Mouse (Mus musculus) liver, embryonic 12.5 days (tissue): ENCODE measurements at regions not wholly inside any gene's neighbourhood (a gene's known extent, or its start where the extent isn't known, plus 50 kb on each side); places are given as distances from the start of the nearest gene placed in this dataset.

ENCODE experiments used
- ATAC-seq: fragments of 200-750 bp; cut with Nextera tagmentation; 2 replicates; pipeline ENCODE4 v1.8.0; 2017; ENCODE audit warnings: moderate number of reproducible peaks, mild to moderate bottlenecking, moderate library complexity
- H3K27ac ChIP-seq: fragments of 300-500 bp; sonication (generic); 2 replicates; pipeline ENCODE4 v1.5.1; 2016; ENCODE audit warnings: mild to moderate bottlenecking
- H3K27me3 ChIP-seq: fragments of 300-500 bp; sonication (generic); replicated peaks from 2 replicates; pipeline ENCODE4 v1.6.1; 2016; ENCODE audit warnings: mild to moderate bottlenecking, moderate library complexity
- H3K36me3 ChIP-seq: fragments of 300-500 bp; sonication (generic); 2 replicates; pipeline ENCODE4 v1.6.1; 2016; ENCODE audit warnings: mild to moderate bottlenecking, moderate library complexity
- H3K4me1 ChIP-seq: fragments of 300-500 bp; sonication (generic); 2 replicates; pipeline ENCODE4 v1.6.1; 2016
- H3K4me2 ChIP-seq: fragments of 300-500 bp; sonication (generic); 2 replicates; pipeline ENCODE4 v1.6.1; 2016; ENCODE audit warnings: mild to moderate bottlenecking, moderate library complexity
- H3K4me3 ChIP-seq: fragments of 300-500 bp; sonication (generic); 2 replicates; pipeline ENCODE4 v1.5.1; 2016; ENCODE audit warnings: mild to moderate bottlenecking, moderate library complexity
- H3K9ac ChIP-seq: fragments of 300-500 bp; sonication (generic); 2 replicates; pipeline ENCODE4 v1.6.1; 2016; ENCODE audit warnings: mild to moderate bottlenecking, moderate library complexity
- H3K9me3 ChIP-seq: fragments of 300-500 bp; sonication (generic); replicated peaks from 2 replicates; pipeline ENCODE4 v1.6.1; 2016; ENCODE audit warnings: mild to moderate bottlenecking, moderate library complexity
- WGBS: fragments of 180-500 bp; shearing (Covaris S2); methylation state at CpG from one replicate; pipeline ENCODE4 v1.1.7; 2016; ENCODE audit not compliant: insufficient replicate concordance; 5-methylcytosine and 5-hydroxymethylcytosine counted together

GRCm38 (mm10) chr6:49893113-49893512 lies 70.6 kb downstream of the Npy start:
- 72% methylated on average over 7 of the region's 7 CpGs for WGBS
- Histone ChIP-seq H3K27ac (no peak overlapping the region), H3K4me1 (no peaks in the 10 kb centered on the region)

DNA sequence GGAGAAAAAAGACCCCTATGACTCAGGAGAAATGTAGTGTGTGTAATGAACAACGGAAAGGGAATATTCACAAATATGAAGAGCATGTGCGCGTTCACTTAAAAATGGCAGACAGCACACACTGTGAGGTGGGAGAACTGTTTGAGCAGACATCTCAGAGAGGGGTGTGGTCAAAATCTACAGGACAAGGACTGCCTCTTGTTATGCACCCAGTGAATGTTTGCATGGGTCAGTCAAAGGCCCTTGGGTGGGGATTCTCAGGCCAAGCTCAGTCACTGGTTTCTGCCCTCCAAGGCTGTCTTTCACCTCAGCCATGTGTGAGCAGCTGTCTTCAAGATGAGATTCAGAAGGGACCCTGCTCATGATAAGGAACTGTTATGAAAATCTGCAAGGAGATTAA lies 76.6 kb downstream of the Npy start:
- Histone ChIP-seq H3K9ac (no peak overlapping the region), H3K27me3 (no peaks in the 10 kb centered on the region), H3K36me3 (no peaks in the 10 kb centered on the region), H3K4me2 (no peak overlapping the region), H3K4me1 (no peaks in the 10 kb centered on the region), H3K27ac (no peak overlapping the region), H3K9me3 (peaks cover 11% of the 10 kb centered on the region; the same call in 1 of the 2 replicates), H3K4me3 (no peak overlapping the region)
- no peak for ATAC-seq
- 79% methylated on average over 3 of the region's 3 CpGs for WGBS

More at GRCm38 (mm10) chr6:49893113-49893512, 70.6 kb downstream of the Npy start:
- Histone ChIP-seq H3K4me3 (no peak overlapping the region), H3K4me2 (no peak overlapping the region), H3K9me3 (peaks cover 14% of the 10 kb centered on the region; the same call in 1 of the 2 replicates), H3K27me3 (no peaks in the 10 kb centered on the region), H3K9ac (no peak overlapping the region), H3K36me3 (no peaks in the 10 kb centered on the region)
- ATAC-seq = no peak

- ATAC-seq = no peak
- WGBS = 67% methylated on average over 6 of the region's 6 CpGs
These were observed 79.0 kb downstream of the Npy start for GRCm38 (mm10) chr6:49901512-49901911.

GRCm38 (mm10) chr6:49904001-49904400 lies 81.5 kb downstream of the Npy start:
- H3K4me2 ChIP-seq = no peak overlapping the region
- H3K9ac ChIP-seq = no peak overlapping the region
- no peak for ATAC-seq
- H3K9me3 ChIP-seq = no peaks in the 10 kb centered on the region
- WGBS = 58% methylated on average over 6 of the region's 6 CpGs
- no peak overlapping the region for H3K4me3 ChIP-seq
- H3K36me3 ChIP-seq = no peaks in the 10 kb centered on the region
- no peak overlapping the region for H3K27ac ChIP-seq
- H3K27me3 ChIP-seq = no peaks in the 10 kb centered on the region
- H3K4me1 ChIP-seq = no peaks in the 10 kb centered on the region

More at GRCm38 (mm10) chr6:49901512-49901911, 79.0 kb downstream of the Npy start:
- H3K27me3 ChIP-seq = no peaks in the 10 kb centered on the region
- no peak overlapping the region for H3K4me2 ChIP-seq
- no peak overlapping the region for H3K4me3 ChIP-seq
- no peak overlapping the region for H3K9ac ChIP-seq
- H3K9me3 ChIP-seq = no peaks in the 10 kb centered on the region
- H3K4me1 ChIP-seq = no peaks in the 10 kb centered on the region
- no peak overlapping the region for H3K27ac ChIP-seq
- H3K36me3 ChIP-seq = no peaks in the 10 kb centered on the region

GRCm38 (mm10) chr6:49906456-49906855 lies 83.9 kb downstream of the Npy start:
- Histone ChIP-seq H3K27ac (no peak overlapping the region), H3K4me1 (no peaks in the 10 kb centered on the region), H3K4me3 (no peak overlapping the region), H3K4me2 (no peak overlapping the region), H3K36me3 (no peaks in the 10 kb centered on the region), H3K9me3 (no peaks in the 10 kb centered on the region), H3K9ac (no peak overlapping the region), H3K27me3 (no peaks in the 10 kb centered on the region)
- no peak for ATAC-seq
- WGBS = 61% methylated on average over 2 of the region's 2 CpGs

GRCm38 (mm10) chr6:49919089-49919812 lies 96.7 kb downstream of the Npy start:
- Histone ChIP-seq H3K4me3 (no peak overlapping the region), H3K27me3 (no peaks in the 10 kb centered on the region), H3K27ac (no peak overlapping the region), H3K9me3 (no peaks in the 10 kb centered on the region), H3K9ac (no peak overlapping the region), H3K4me1 (no peaks in the 10 kb centered on the region), H3K36me3 (no peaks in the 10 kb centered on the region), H3K4me2 (no peak overlapping the region)
- whole genome bisulfite sequencing = 48% methylated on average over 7 of the region's 7 CpGs
- no peak for ATAC-seq

DNA sequence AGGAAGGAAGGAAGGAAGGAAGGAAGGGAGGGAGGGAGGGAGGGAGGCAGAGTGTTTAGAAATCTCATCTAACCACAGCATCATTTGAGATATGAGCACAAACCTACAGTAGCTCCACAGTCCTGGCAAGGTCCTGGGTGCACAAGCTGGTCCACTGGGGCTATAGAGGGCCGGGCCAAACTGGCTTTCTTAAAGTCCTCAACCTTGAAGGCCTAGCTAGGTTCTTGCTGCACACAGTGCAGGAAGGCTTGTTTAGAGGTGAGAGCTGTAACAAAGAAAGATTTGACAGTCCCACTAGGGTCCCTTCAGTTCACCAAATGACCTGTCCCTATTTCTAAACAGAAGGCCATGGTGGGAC lies 97.3 kb downstream of the Npy start:
- WGBS = 44% methylated on average over 1 of the region's 1 CpGs
- Histone ChIP-seq H3K4me2 (no peak overlapping the region), H3K4me1 (no peaks in the 10 kb centered on the region), H3K27me3 (no peaks in the 10 kb centered on the region), H3K4me3 (no peak overlapping the region), H3K27ac (no peak overlapping the region), H3K9me3 (no peaks in the 10 kb centered on the region), H3K9ac (no peak overlapping the region), H3K36me3 (no peaks in the 10 kb centered on the region)
- ATAC-seq = no peak

- Histone ChIP-seq H3K9me3 (no peaks in the 10 kb centered on the region), H3K4me1 (no peaks in the 10 kb centered on the region), H3K4me2 (no peak overlapping the region), H3K27ac (no peak overlapping the region), H3K4me3 (no peak overlapping the region), H3K27me3 (no peaks in the 10 kb centered on the region), H3K9ac (no peak overlapping the region), H3K36me3 (no peaks in the 10 kb centered on the region)
- 62% methylated on average over 5 of the region's 5 CpGs for WGBS
- ATAC-seq = no peak
These were observed 101.8 kb downstream of the Npy start for GRCm38 (mm10) chr6:49924296-49924695.

- ATAC-seq = no peak
- Histone ChIP-seq H3K4me2 (no peak overlapping the region), H3K27me3 (no peaks in the 10 kb centered on the region), H3K36me3 (no peaks in the 10 kb centered on the region), H3K9ac (no peak overlapping the region), H3K9me3 (no peaks in the 10 kb centered on the region), H3K4me1 (no peaks in the 10 kb centered on the region), H3K4me3 (no peak overlapping the region), H3K27ac (no peak overlapping the region)
- WGBS = 63% methylated on average over 4 of the region's 4 CpGs
These were observed 105.6 kb downstream of the Npy start for GRCm38 (mm10) chr6:49928075-49928474.

DNA sequence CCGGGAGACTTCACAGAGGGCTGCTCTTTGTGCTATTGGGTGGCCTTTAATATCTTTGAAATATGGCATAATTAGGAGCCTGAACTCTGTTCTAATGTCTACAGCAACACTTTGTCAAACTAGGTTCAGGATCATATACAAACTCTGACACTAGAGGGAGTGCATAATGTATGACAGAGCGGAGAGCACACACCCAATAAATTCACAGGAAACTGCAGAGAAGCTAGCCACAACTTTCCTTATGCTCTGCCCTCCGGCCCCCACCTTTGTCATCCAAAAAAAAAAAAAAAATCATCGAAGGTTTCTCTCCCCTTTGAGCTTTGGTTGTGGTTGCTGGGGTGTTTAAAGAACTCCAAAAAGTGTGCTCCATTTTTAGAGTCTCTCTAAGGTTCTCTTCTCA lies 107.6 kb downstream of the Npy start:
- Histone ChIP-seq H3K4me2 (no peak overlapping the region), H3K4me1 (no peaks in the 10 kb centered on the region), H3K9me3 (no peaks in the 10 kb centered on the region), H3K27me3 (no peaks in the 10 kb centered on the region), H3K4me3 (no peak overlapping the region), H3K27ac (no peak overlapping the region), H3K36me3 (no peaks in the 10 kb centered on the region), H3K9ac (no peak overlapping the region)
- WGBS = 19% methylated on average over 4 of the region's 4 CpGs
- no peak for ATAC-seq

DNA sequence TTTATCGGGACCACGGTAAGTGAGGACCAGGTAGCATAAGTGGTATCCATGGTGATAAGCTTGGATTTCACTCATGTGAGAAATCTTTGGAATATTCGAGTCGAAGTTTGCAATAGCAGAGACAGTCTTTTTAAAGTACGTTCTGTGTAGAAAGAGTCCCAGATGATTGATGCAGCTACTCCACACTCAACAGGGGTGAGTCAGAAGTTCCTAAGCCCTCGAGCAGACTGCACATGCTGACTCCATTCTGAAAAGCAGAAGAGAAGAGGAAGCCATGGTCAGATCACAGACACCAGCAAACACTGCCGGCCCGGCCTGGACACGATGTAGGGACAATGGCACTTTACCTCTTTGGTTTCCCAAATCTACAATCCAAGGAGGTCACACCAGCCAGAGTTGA lies 120.6 kb downstream of the Npy start:
- ATAC-seq = no peak
- no peaks in the 10 kb centered on the region for H3K36me3 ChIP-seq
- H3K4me2 ChIP-seq = no peak overlapping the region
- no peaks in the 10 kb centered on the region for H3K9me3 ChIP-seq
- H3K9ac ChIP-seq = no peak overlapping the region
- no peak overlapping the region for H3K27ac ChIP-seq
- 77% methylated on average over 9 of the region's 9 CpGs for WGBS
- H3K4me1 ChIP-seq = no peaks in the 10 kb centered on the region
- H3K27me3 ChIP-seq = no peaks in the 10 kb centered on the region
- H3K4me3 ChIP-seq = no peak overlapping the region

- Histone ChIP-seq H3K27ac (no peak overlapping the region), H3K9ac (no peak overlapping the region), H3K27me3 (no peaks in the 10 kb centered on the region), H3K36me3 (no peaks in the 10 kb centered on the region), H3K9me3 (no peaks in the 10 kb centered on the region), H3K4me2 (no peak overlapping the region), H3K4me1 (no peaks in the 10 kb centered on the region), H3K4me3 (no peak overlapping the region)
- ATAC-seq = no peak
- 79% methylated on average over 8 of the region's 8 CpGs for WGBS
These were observed 136.4 kb downstream of the Npy start for GRCm38 (mm10) chr6:49958891-49959290.

DNA sequence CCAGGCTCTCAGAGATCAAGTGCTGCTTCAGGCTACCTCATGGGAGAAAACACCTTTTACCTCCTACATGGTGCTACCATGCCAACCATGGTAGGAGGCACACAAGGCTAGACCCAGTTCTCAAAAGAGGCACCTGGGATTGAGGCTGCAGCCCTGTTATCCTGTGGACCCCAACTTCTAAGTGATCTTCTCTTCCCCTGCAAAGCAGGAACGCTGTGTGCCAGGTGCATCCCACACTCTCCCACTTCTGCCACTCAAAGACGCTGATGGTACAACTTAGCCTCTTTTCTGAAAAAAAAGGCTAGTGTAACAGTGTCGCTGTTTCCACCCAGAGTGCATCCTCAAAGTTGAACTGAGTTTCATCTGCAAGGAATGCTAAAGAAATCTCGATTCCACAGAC lies 138.7 kb downstream of the Npy start:
- H3K4me3 ChIP-seq = no peak overlapping the region
- ATAC-seq = no peak
- H3K4me1 ChIP-seq = no peaks in the 10 kb centered on the region
- H3K27ac ChIP-seq = no peak overlapping the region
- no peak overlapping the region for H3K4me2 ChIP-seq
- no peaks in the 10 kb centered on the region for H3K9me3 ChIP-seq
- 69% methylated on average over 4 of the region's 4 CpGs for WGBS
- H3K27me3 ChIP-seq = no peaks in the 10 kb centered on the region
- H3K36me3 ChIP-seq = no peaks in the 10 kb centered on the region
- H3K9ac ChIP-seq = no peak overlapping the region
